Mouse (Mus musculus) heart, embryonic 16.5 days (tissue): ENCODE data around the gene Nbea. TPM values are rescaled to one million over a fixed set of nuclear protein-coding genes. Genes with fewer than 3 reads are reported as not detected.

ENCODE experiments used
- ATAC-seq: fragments of 200-750 bp; cut with Nextera tagmentation; replicated peaks from 2 replicates; pipeline ENCODE4 v1.8.0; 2017; ENCODE audit warnings: moderate number of reproducible peaks; ENCODE audit not compliant: insufficient read depth, low FRiP score; ENCODE audit errors: extremely low read depth
- H3K27ac ChIP-seq: fragments of 300-500 bp; sonication (generic); 2 replicates; pipeline ENCODE4 v1.5.1; 2014; ENCODE audit warnings: mild to moderate bottlenecking, low read length, control low read depth, moderate library complexity
- H3K27me3 ChIP-seq: fragments of 300-500 bp; sonication (generic); 2 replicates; pipeline ENCODE4 v1.6.1; 2014; ENCODE audit warnings: low read length, mixed read lengths; ENCODE audit not compliant: control insufficient read depth, insufficient read depth
- H3K36me3 ChIP-seq: fragments of 300-500 bp; sonication (generic); 2 replicates; pipeline ENCODE4 v1.6.1; 2014; ENCODE audit not compliant: control insufficient read depth, insufficient read depth
- H3K4me1 ChIP-seq: fragments of 300-500 bp; sonication (generic); 2 replicates; pipeline ENCODE4 v1.6.1; 2014; ENCODE audit warnings: low read length, mixed read lengths; ENCODE audit not compliant: control insufficient read depth, insufficient read depth
- H3K4me2 ChIP-seq: fragments of 300-500 bp; sonication (generic); 2 replicates; pipeline ENCODE4 v1.6.1; 2014; ENCODE audit warnings: low read depth, mild to moderate bottlenecking, control low read depth, low read length
- H3K4me3 ChIP-seq: fragments of 300-500 bp; sonication (generic); 2 replicates; pipeline ENCODE4 v1.5.1; 2014; ENCODE audit warnings: mild to moderate bottlenecking, control low read depth, low read length
- H3K9ac ChIP-seq: fragments of 300-500 bp; sonication (generic); 2 replicates; pipeline ENCODE4 v1.6.1; 2014; ENCODE audit warnings: low read length, control low read depth
- H3K9me3 ChIP-seq: fragments of 300-500 bp; sonication (generic); replicated peaks from 2 replicates; pipeline ENCODE4 v1.6.1; 2016; ENCODE audit warnings: low read length; ENCODE audit not compliant: control insufficient read depth
- WGBS: fragments of 180-500 bp; shearing (Covaris S2); extraction: QIAGEN DNeasy Blood & Tissue Kit; methylation state at CpG from one replicate; pipeline ENCODE4 v1.1.7; 2014; 5-methylcytosine and 5-hydroxymethylcytosine counted together
- polyA plus RNA-seq: library from polyadenylated mRNA; unstranded; fragments of >200 nt; fragmentation: Nextera tagmentation; extraction: Ambion mirVana; gene quantifications from 2 replicates; pipeline ENCODE4 v1.2.1, GENCODE M21; 2015

Nbea gene
- polyA plus RNA-seq, 1 experiment from 2014 or later, result 7.0 TPM

GRCm38 (mm10) chr3:55793842-55794575 lies 389.5 kb downstream of the Nbea start:
- 24% methylated on average over 7 of the region's 7 CpGs for WGBS
- Histone ChIP-seq H3K4me1 (peaks cover 15% of the 10 kb centered on the region), H3K4me3 (no peak overlapping the region), H3K9ac (no peak overlapping the region), H3K27ac (peak overlapping the region; percentile 80), H3K9me3 (no peaks in the 10 kb centered on the region), H3K36me3 (no peaks in the 10 kb centered on the region), H3K4me2 (peak overlapping the region; percentile 10; the same call in 1 of the 2 replicates), H3K27me3 (no peaks in the 10 kb centered on the region)
- ATAC-seq, result peak; percentile 90

- no peak for ATAC-seq
- no peak overlapping the region for H3K9ac ChIP-seq
- H3K4me1 ChIP-seq, result peaks cover 19% of the 10 kb centered on the region
- H3K36me3 ChIP-seq, result no peaks in the 10 kb centered on the region
- H3K27me3 ChIP-seq, result peaks cover 3% of the 10 kb centered on the region
- no peak overlapping the region for H3K4me3 ChIP-seq
- H3K9me3 ChIP-seq, result no peaks in the 10 kb centered on the region
- WGBS, result 71% methylated on average over 5 of the region's 5 CpGs
- H3K27ac ChIP-seq, result no peak overlapping the region
- no peak overlapping the region for H3K4me2 ChIP-seq
These were observed 391.2 kb downstream of the Nbea start for GRCm38 (mm10) chr3:55792251-55792650.

GRCm38 (mm10) chr3:55790609-55791008 lies 392.9 kb downstream of the Nbea start:
- Histone ChIP-seq H3K27ac (no peak overlapping the region), H3K27me3 (peaks cover 19% of the 10 kb centered on the region), H3K4me1 (peaks cover 20% of the 10 kb centered on the region), H3K9ac (no peak overlapping the region), H3K4me2 (no peak overlapping the region), H3K36me3 (no peaks in the 10 kb centered on the region), H3K9me3 (no peaks in the 10 kb centered on the region), H3K4me3 (no peak overlapping the region)
- 88% methylated on average over 4 of the region's 4 CpGs for WGBS
- no peak for ATAC-seq

- 66% methylated on average over 2 of the region's 2 CpGs for WGBS
- H3K27ac ChIP-seq, result no peak overlapping the region
- H3K4me2 ChIP-seq, result no peak overlapping the region
- no peak overlapping the region for H3K9ac ChIP-seq
- no peak overlapping the region for H3K4me3 ChIP-seq
- peaks cover 19% of the 10 kb centered on the region for H3K4me1 ChIP-seq
- H3K36me3 ChIP-seq, result no peaks in the 10 kb centered on the region
- H3K9me3 ChIP-seq, result no peaks in the 10 kb centered on the region
- H3K27me3 ChIP-seq, result peaks cover 23% of the 10 kb centered on the region
- ATAC-seq, result no peak
These were observed 393.6 kb downstream of the Nbea start for GRCm38 (mm10) chr3:55789856-55790255.

GRCm38 (mm10) chr3:55788621-55789201 lies 394.8 kb downstream of the Nbea start:
- H3K27me3 ChIP-seq, result peaks cover 28% of the 10 kb centered on the region
- no peak overlapping the region for H3K4me2 ChIP-seq
- no peaks in the 10 kb centered on the region for H3K9me3 ChIP-seq
- H3K36me3 ChIP-seq, result no peaks in the 10 kb centered on the region
- H3K4me3 ChIP-seq, result no peak overlapping the region
- 71% methylated on average over 5 of the region's 5 CpGs for WGBS
- no peak overlapping the region for H3K9ac ChIP-seq
- no peak for ATAC-seq
- H3K27ac ChIP-seq, result no peak overlapping the region
- H3K4me1 ChIP-seq, result peaks cover 12% of the 10 kb centered on the region

GRCm38 (mm10) chr3:55788214-55788586 lies 395.3 kb downstream of the Nbea start:
- H3K27me3 ChIP-seq, result peaks cover 31% of the 10 kb centered on the region
- ATAC-seq, result no peak
- WGBS, result 43% methylated on average over 4 of the region's 4 CpGs

GRCm38 (mm10) chr3:55787487-55788213 lies 395.9 kb downstream of the Nbea start:
- H3K27ac ChIP-seq, result peak overlapping the region; percentile 39; the same call in 1 of the 2 replicates
- peak overlapping the region; percentile 76 for H3K9ac ChIP-seq
- peaks cover 5% of the 10 kb centered on the region for H3K4me1 ChIP-seq
- no peaks in the 10 kb centered on the region for H3K36me3 ChIP-seq
- H3K27me3 ChIP-seq, result peaks cover 32% of the 10 kb centered on the region
- ATAC-seq, result peak; percentile 67; the same call in 1 of the 2 replicates
- WGBS, result 3% methylated on average over 54 of the region's 54 CpGs
- peak overlapping the region; percentile 60 for H3K4me3 ChIP-seq
- no peaks in the 10 kb centered on the region for H3K9me3 ChIP-seq
- peak overlapping the region; percentile 83 for H3K4me2 ChIP-seq

More at GRCm38 (mm10) chr3:55788214-55788586, 395.3 kb downstream of the Nbea start:
- peaks cover 7% of the 10 kb centered on the region for H3K4me1 ChIP-seq
- H3K36me3 ChIP-seq, result no peaks in the 10 kb centered on the region
- no peak overlapping the region; the same call in 1 of the 2 replicates for H3K9ac ChIP-seq
- peak overlapping the region; percentile 83 for H3K4me2 ChIP-seq
- peak overlapping the region; percentile 60 for H3K4me3 ChIP-seq
- H3K9me3 ChIP-seq, result no peaks in the 10 kb centered on the region
- H3K27ac ChIP-seq, result no peak overlapping the region

- Histone ChIP-seq H3K36me3 (no peaks in the 10 kb centered on the region), H3K4me2 (peak overlapping the region; percentile 83), H3K9ac (peak overlapping the region; percentile 76), H3K4me3 (peak overlapping the region; percentile 60), H3K27me3 (peaks cover 35% of the 10 kb centered on the region), H3K27ac (0 out of 2 replicates have a peak overlapping the region, but pooled peaks have one; percentile 39), H3K9me3 (no peaks in the 10 kb centered on the region), H3K4me1 (peaks cover 5% of the 10 kb centered on the region)
- WGBS, result 53% methylated on average over 17 of the region's 17 CpGs
- ATAC-seq, result no peak
These were observed 396.5 kb downstream of the Nbea start for GRCm38 (mm10) chr3:55786835-55787486.
